Mouse (Mus musculus) brain, embryonic 14.5 days (tissue): Measurements from ENCODE around the gene Herc4.

Source experiments
- CTCF ChIP-seq: fragments of 200-500 bp; IDR thresholded peaks from 2 replicates; pipeline ENCODE4 v1.5.1; 2012; ENCODE audit warnings: inconsistent platforms, mild to moderate bottlenecking, moderate library complexity, borderline replicate concordance; ENCODE audit not compliant: insufficient read depth, insufficient read length; ENCODE audit errors: extremely low read depth
- POLR2A ChIP-seq: fragments of 200-500 bp; IDR thresholded peaks from 2 replicates; pipeline ENCODE4 v1.6.1; 2012; ENCODE audit warnings: mild to moderate bottlenecking, inconsistent platforms, borderline replicate concordance; ENCODE audit not compliant: poor library complexity, insufficient read depth, insufficient read length, severe bottlenecking; ENCODE audit errors: extremely low read depth

- TF ChIP-seq POLR2A (no peak), CTCF (no peak)
These were observed 104.7 kb downstream of the Herc4 start for GRCm38 (mm10) chr10:63348291-63348690.
